Mouse (Mus musculus): ENCODE results near the gene Naxe.

- no peak for TF ChIP-seq CTCF (IDR thresholded peaks at IDR 0.05; ENCODE audit: low read depth)
- no peak for TF ChIP-seq EP300 (IDR thresholded peaks at IDR 0.05; ENCODE audit: low read depth)
These were observed 27.2 kb upstream of the Naxe start for GRCm38 (mm10) chr3:88085459-88085858.

All from liver, embryonic 14.5 days (tissue).